ENCODE assay signal across 20 mouse cellular contexts in the genomic region with DNA sequence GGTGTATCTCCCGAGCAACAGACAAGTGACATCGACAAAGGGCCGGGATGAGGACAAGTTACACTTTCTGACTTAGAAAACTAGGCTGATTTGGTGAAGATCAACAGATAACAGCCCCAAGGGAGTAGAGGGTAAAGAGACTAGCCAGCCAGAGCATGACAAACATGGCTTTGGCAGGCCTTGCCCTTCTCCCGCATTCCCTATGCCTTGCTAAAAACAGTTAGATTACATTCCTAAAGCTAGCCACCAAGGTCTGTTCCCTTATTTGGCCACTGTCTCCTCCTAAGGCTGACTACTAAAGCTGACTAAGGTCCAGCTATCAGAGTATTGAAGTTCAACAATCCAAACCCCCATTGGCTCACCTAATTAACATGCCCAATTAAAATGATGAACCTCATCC.
A peak's percentile ranks its signal among the peaks of the same experiment; 100 is the strongest.
DNase-seq lines count a peak whose midpoint lies in the region; ATAC-seq and TF ChIP-seq lines count a peak whose summit lies in the region.
"Had no signal": no experiment of that assay in that cellular context is flagged by ENCODE, and none has a peak within 500 bp of the region (broad histone marks: within the 10 kb centered on the region; RNA-seq: fewer than 3 reads in every experiment).

No protein-coding gene starts in this region.

- H3K4me1 ChIP-seq in heart, adult 2 months (ENCODE audit: control insufficient read depth, insufficient read depth, low read length) = peaks cover 12% of the 10 kb centered on the region
- no peaks in the 10 kb centered on the region for H3K4me1 ChIP-seq in limb, embryonic 15.5 days
- H3K4me1 ChIP-seq in limb, embryonic 10.5 days = no peaks in the 10 kb centered on the region
- H3K4me1 ChIP-seq: forebrain, embryonic 15.5 days; hindbrain, embryonic 10.5 days; limb, embryonic 13.5 days; liver, embryonic 15.5 days; megakaryocyte, embryonic 14.5 days had no signal

- DNase-seq in heart, adult 2 months = peak in 1 of 2 experiments; percentile 10
- no peak for DNase-seq in heart, adult 18-20 months
- no peak for DNase-seq in limb, embryonic 10.5 days (ENCODE audit: low spot score)
- DNase-seq in NIH3T3 (ENCODE audit: low read depth) = peak; percentile 28
- no peak for DNase-seq in cerebellum, adult 8-10 months
- DNase-seq: adrenal gland, postnatal 14 days; cerebellum, adult 2 months; gastrocnemius, postnatal 25 days; lung, postnatal 14 days; midbrain, embryonic 14.5 days had no signal

- peaks cover 4% of the 10 kb centered on the region for H3K36me3 ChIP-seq in heart, adult 2 months (ENCODE audit: control insufficient read depth, insufficient read depth, low read length)
- H3K36me3 ChIP-seq in limb, embryonic 15.5 days = peaks cover 6% of the 10 kb centered on the region; the same call in 1 of the 2 replicates
- peaks cover 2% of the 10 kb centered on the region; the same call in 1 of the 2 replicates for H3K36me3 ChIP-seq in limb, embryonic 10.5 days
- H3K36me3 ChIP-seq in myocyte (ENCODE audit: control insufficient read depth, insufficient read depth) = peaks cover 10% of the 10 kb centered on the region
- H3K36me3 ChIP-seq: liver, embryonic 15.5 days had no signal

- no peak overlapping the region for H3K9ac ChIP-seq in heart, adult 2 months (ENCODE audit: low read depth, low read length)
- no peak overlapping the region for H3K9ac ChIP-seq in limb, embryonic 15.5 days
- H3K9ac ChIP-seq: forebrain, embryonic 15.5 days; kidney, embryonic 15.5 days; limb, embryonic 13.5 days; liver, embryonic 15.5 days had no signal

- peak overlapping the region; percentile 34; the same call in 1 of the 2 replicates for H3K27ac ChIP-seq in heart, adult 2 months
- 0 out of 2 replicates have a peak overlapping the region, but pooled peaks have one; percentile 40 for H3K27ac ChIP-seq in limb, embryonic 15.5 days
- no peak overlapping the region for H3K27ac ChIP-seq in limb, embryonic 10.5 days
- H3K27ac ChIP-seq: forebrain, embryonic 15.5 days; hindbrain, embryonic 10.5 days; hindbrain, postnatal 0 days; limb, embryonic 13.5 days; liver, embryonic 15.5 days had no signal

- no peaks in the 10 kb centered on the region for H3K79me2 ChIP-seq in heart, adult 2 months (replicated peaks; ENCODE audit: control insufficient read depth, insufficient read depth, low read length)
- no peaks in the 10 kb centered on the region for H3K79me2 ChIP-seq in myocyte (ENCODE audit: control insufficient read depth, insufficient read depth)

- no peak overlapping the region for H3K4me2 ChIP-seq in limb, embryonic 15.5 days
- H3K4me2 ChIP-seq in myocyte (ENCODE audit: low read depth) = no peak overlapping the region
- H3K4me2 ChIP-seq: forebrain, embryonic 15.5 days; kidney, embryonic 15.5 days; limb, embryonic 13.5 days; liver, embryonic 15.5 days had no signal

- no peak for TF ChIP-seq POLR2A in heart, adult 2 months (IDR thresholded peaks at IDR 0.05; ENCODE audit: insufficient read depth, low read depth, low read length)
- no peak for TF ChIP-seq POLR2A in myocyte (IDR thresholded peaks at IDR 0.05; ENCODE audit: insufficient read length, low read depth)

- TF ChIP-seq EP300 in heart, adult 2 months (IDR thresholded peaks at IDR 0.05; ENCODE audit: insufficient read depth, low read depth, low read length) = no peak

- ATAC-seq in limb, embryonic 15.5 days (ENCODE audit: insufficient number of reproducible peaks, low FRiP score, low TSS enrichment, low read depth) = no peak
- ATAC-seq: forebrain, embryonic 15.5 days; hindbrain, postnatal 0 days; intestine, postnatal 0 days had no signal

- TF ChIP-seq CTCF in heart, adult 2 months (IDR thresholded peaks at IDR 0.05) = no peak

- no peaks in the 10 kb centered on the region for H3K27me3 ChIP-seq in heart, adult 2 months (ENCODE audit: control insufficient read depth, insufficient read depth, low read length)
- no peaks in the 10 kb centered on the region for H3K27me3 ChIP-seq in limb, embryonic 15.5 days
- H3K27me3 ChIP-seq in limb, embryonic 10.5 days (ENCODE audit: low read depth, poor library complexity, severe bottlenecking) = no peaks in the 10 kb centered on the region
- H3K27me3 ChIP-seq in myocyte (ENCODE audit: control insufficient read depth, insufficient read depth, insufficient read length) = no peaks in the 10 kb centered on the region
- H3K27me3 ChIP-seq: forebrain, embryonic 15.5 days; kidney, embryonic 15.5 days; limb, embryonic 13.5 days; liver, embryonic 15.5 days; megakaryocyte, embryonic 14.5 days had no signal

- H3ac ChIP-seq in myocyte (ENCODE audit: control insufficient read depth, insufficient read length) = no peak overlapping the region

- H3K9me3 ChIP-seq in limb, embryonic 15.5 days = no peaks in the 10 kb centered on the region
- H3K9me3 ChIP-seq in limb, embryonic 10.5 days (replicated peaks) = no peaks in the 10 kb centered on the region
- H3K9me3 ChIP-seq: forebrain, embryonic 15.5 days; hindbrain, embryonic 10.5 days; kidney, embryonic 15.5 days; limb, embryonic 13.5 days; liver, embryonic 15.5 days had no signal

- 81% methylated on average over 4 of the region's 4 CpGs for WGBS in heart, adult 2 months
- WGBS in limb, embryonic 15.5 days = 89% methylated on average over 4 of the region's 4 CpGs
- 96% methylated on average over 4 of the region's 4 CpGs for WGBS in limb, embryonic 10.5 days

- H3K4me3 ChIP-seq in heart, adult 2 months = no peak overlapping the region
- H3K4me3 ChIP-seq in limb, embryonic 15.5 days = no peak overlapping the region
- no peak overlapping the region for H3K4me3 ChIP-seq in limb, embryonic 10.5 days
- H3K4me3 ChIP-seq in myocyte = no peak overlapping the region
- H3K4me3 ChIP-seq: forebrain, embryonic 15.5 days; hindbrain, embryonic 10.5 days; kidney, embryonic 15.5 days; limb, embryonic 13.5 days; liver, embryonic 15.5 days; megakaryocyte, embryonic 14.5 days had no signal

- intact Hi-C loops in heart, adult 2 months (cut with DNase I) = loop anchor here (5.0 kb wide), 1 partner anchor 74 kb away; no protein-coding TSS in a partner anchor

TF ChIP-seq in myocyte, 11 proteins besides CTCF, POLR2A, EP300 and RAD21:
- TF ChIP-seq E2F4 (IDR thresholded peaks at IDR 0.05; ENCODE audit: insufficient read depth) = no peak
- peak; percentile 75 for TF ChIP-seq SRF (IDR thresholded peaks at IDR 0.05; ENCODE audit: control insufficient read depth, insufficient read length, low read depth)
